Mouse (Mus musculus): ENCODE measurements around the gene Ptprg.

DNA sequence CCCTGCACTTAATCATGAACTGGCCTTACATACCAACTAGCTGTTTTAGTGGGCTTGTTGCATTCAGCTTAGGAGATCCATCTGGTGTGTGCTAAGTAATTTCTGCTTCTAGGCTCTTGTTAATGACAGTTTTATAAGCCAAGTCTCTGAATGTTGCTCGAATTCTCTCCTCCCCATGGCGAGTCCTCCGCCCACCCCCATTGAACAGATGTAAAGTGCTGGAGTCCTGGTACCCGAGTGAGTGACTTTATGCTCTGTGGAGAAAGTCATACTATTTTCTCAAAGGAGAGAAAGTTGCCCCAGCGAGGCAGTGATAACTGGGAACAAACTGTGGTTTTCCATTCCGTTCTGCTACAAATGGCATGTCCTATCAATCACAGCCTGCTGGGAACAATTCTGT is 525.9 kb downstream of the Ptprg start:
- no peak for TF ChIP-seq POLR2A (IDR thresholded peaks at IDR 0.05; ENCODE audit: borderline replicate concordance, insufficient read depth, low read length)
- TF ChIP-seq CTCF (IDR thresholded peaks at IDR 0.05; ENCODE audit: borderline replicate concordance, insufficient read depth, low read depth, low read length): no peak

All from cerebellum, adult 2 months (tissue).